Mouse (Mus musculus) liver, postnatal 0 days (tissue): ENCODE data around the gene Cux1.

Experiments
- CTCF ChIP-seq: sonication (generic); IDR thresholded peaks from 2 replicates; pipeline ENCODE4 v1.5.1; 2016; ENCODE audit warnings: antibody characterized with exemption, low read depth
- EP300 ChIP-seq: IDR thresholded peaks from 2 replicates; pipeline ENCODE4 v1.6.1; 2016; ENCODE audit warnings: antibody characterized with exemption, low read depth, mild to moderate bottlenecking

- no peak for TF ChIP-seq CTCF
- no peak for TF ChIP-seq EP300
Measured at GRCm38 (mm10) chr5:136377101-136377500, 190.2 kb downstream of the Cux1 start.
